Mouse (Mus musculus) neural tube, embryonic 13.5 days (tissue): ENCODE data around the gene Cadm2. TPM values are rescaled to one million over a fixed set of nuclear protein-coding genes. Genes with fewer than 3 reads are reported as not detected.
A peak's percentile ranks its signal among the peaks of the same experiment; 100 is the strongest.

Experiments used
- ATAC-seq: fragments of 200-750 bp; cut with Nextera tagmentation; 2 replicates; pipeline ENCODE4 v1.8.0; 2017; ENCODE audit warnings: low read depth, mild to moderate bottlenecking, moderate TSS enrichment, moderate library complexity
- H3K27ac ChIP-seq: fragments of 300-500 bp; sonication (generic); replicated peaks from 2 replicates; pipeline ENCODE4 v1.5.1; 2015; ENCODE audit warnings: moderate library complexity, mild to moderate bottlenecking, inconsistent platforms
- H3K27me3 ChIP-seq: fragments of 300-500 bp; sonication (generic); 2 replicates; pipeline ENCODE4 v1.6.1; 2015; ENCODE audit warnings: mild to moderate bottlenecking, inconsistent platforms
- H3K36me3 ChIP-seq: fragments of 300-500 bp; sonication (generic); 2 replicates; pipeline ENCODE4 v1.6.1; 2015; ENCODE audit warnings: mild to moderate bottlenecking, inconsistent platforms
- H3K4me1 ChIP-seq: fragments of 300-500 bp; sonication (generic); replicated peaks from 2 replicates; pipeline ENCODE4 v1.6.1; 2015; ENCODE audit warnings: inconsistent platforms
- H3K4me2 ChIP-seq: fragments of 300-500 bp; sonication (generic); 2 replicates; pipeline ENCODE4 v1.6.1; 2015; ENCODE audit warnings: inconsistent platforms, mild to moderate bottlenecking, moderate library complexity
- H3K4me3 ChIP-seq: fragments of 300-500 bp; sonication (generic); 2 replicates; pipeline ENCODE4 v1.5.1; 2015; ENCODE audit warnings: mild to moderate bottlenecking, inconsistent platforms
- H3K9ac ChIP-seq: fragments of 300-500 bp; sonication (generic); 2 replicates; pipeline ENCODE4 v1.6.1; 2015; ENCODE audit warnings: moderate library complexity, mild to moderate bottlenecking, inconsistent platforms
- H3K9me3 ChIP-seq: fragments of 300-500 bp; sonication (generic); 2 replicates; pipeline ENCODE4 v1.6.1; 2016; ENCODE audit warnings: inconsistent platforms
- WGBS: fragments of 180-500 bp; shearing (Covaris S2); methylation state at CpG from one replicate; pipeline ENCODE4 v1.1.7; 2015; 5-methylcytosine and 5-hydroxymethylcytosine counted together
- polyA plus RNA-seq: library from polyadenylated mRNA; unstranded; fragments of >200 nt; fragmentation: Nextera tagmentation; extraction: Ambion mirVana; gene quantifications from 2 replicates; pipeline ENCODE4 v1.2.1, GENCODE M21; 2015

Gene Cadm2
- polyA plus RNA-seq, 1 experiment from 2014 or later, result 30.1 TPM

- Histone ChIP-seq H3K36me3 (no peaks in the 10 kb centered on the region), H3K9ac (no peak overlapping the region), H3K27ac (no peak overlapping the region), H3K4me2 (no peak overlapping the region), H3K4me3 (no peak overlapping the region), H3K9me3 (no peaks in the 10 kb centered on the region), H3K27me3 (no peaks in the 10 kb centered on the region), H3K4me1 (no peaks in the 10 kb centered on the region)
- WGBS, result 91% methylated on average over 3 of the region's 3 CpGs
- ATAC-seq, result no peak
These were observed 827.6 kb downstream of the Cadm2 start for GRCm38 (mm10) chr16:66793067-66793466.

- Histone ChIP-seq H3K4me2 (no peak overlapping the region), H3K4me1 (peaks cover 17% of the 10 kb centered on the region), H3K36me3 (no peaks in the 10 kb centered on the region), H3K9ac (no peak overlapping the region), H3K4me3 (no peak overlapping the region), H3K27ac (no peak overlapping the region), H3K9me3 (no peaks in the 10 kb centered on the region), H3K27me3 (no peaks in the 10 kb centered on the region)
- ATAC-seq, result no peak
- 25% methylated on average over 4 of the region's 4 CpGs for WGBS
These were observed 848.8 kb downstream of the Cadm2 start for GRCm38 (mm10) chr16:66771883-66772282.

- Histone ChIP-seq H3K4me2 (no peak overlapping the region), H3K4me1 (peaks cover 17% of the 10 kb centered on the region), H3K9me3 (no peaks in the 10 kb centered on the region), H3K9ac (no peak overlapping the region), H3K36me3 (no peaks in the 10 kb centered on the region), H3K27ac (peak overlapping the region; percentile 49; the same call in 1 of the 2 replicates), H3K27me3 (no peaks in the 10 kb centered on the region), H3K4me3 (no peak overlapping the region)
- 45% methylated on average over 4 of the region's 4 CpGs for WGBS
- peak; percentile 81 for ATAC-seq
These were observed 851.2 kb downstream of the Cadm2 start for GRCm38 (mm10) chr16:66769545-66769944.

- WGBS, result 18% methylated on average over 4 of the region's 4 CpGs
- ATAC-seq, result peak; percentile 66
- no peak overlapping the region for H3K4me2 ChIP-seq
- no peak overlapping the region for H3K9ac ChIP-seq
- no peaks in the 10 kb centered on the region for H3K36me3 ChIP-seq
- no peak overlapping the region for H3K4me3 ChIP-seq
- H3K27me3 ChIP-seq, result no peaks in the 10 kb centered on the region
- peaks cover 17% of the 10 kb centered on the region for H3K4me1 ChIP-seq
- H3K27ac ChIP-seq, result peak overlapping the region; percentile 82
- no peaks in the 10 kb centered on the region for H3K9me3 ChIP-seq
These were observed 851.9 kb downstream of the Cadm2 start for GRCm38 (mm10) chr16:66768684-66769389.

GRCm38 (mm10) chr16:66761546-66762473 lies 858.9 kb downstream of the Cadm2 start:
- ATAC-seq, result no peak
- H3K4me2 ChIP-seq, result no peak overlapping the region
- H3K27me3 ChIP-seq, result no peaks in the 10 kb centered on the region

GRCm38 (mm10) chr16:66748533-66748932 lies 872.2 kb downstream of the Cadm2 start:
- no peak overlapping the region for H3K27ac ChIP-seq
- no peaks in the 10 kb centered on the region for H3K27me3 ChIP-seq
- 87% methylated on average over 2 of the region's 2 CpGs for WGBS

More at GRCm38 (mm10) chr16:66761546-66762473, 858.9 kb downstream of the Cadm2 start:
- H3K9ac ChIP-seq, result no peak overlapping the region
- H3K27ac ChIP-seq, result no peak overlapping the region
- no peaks in the 10 kb centered on the region for H3K4me1 ChIP-seq
- H3K36me3 ChIP-seq, result no peaks in the 10 kb centered on the region
- no peak overlapping the region for H3K4me3 ChIP-seq
- H3K9me3 ChIP-seq, result no peaks in the 10 kb centered on the region

GRCm38 (mm10) chr16:66731212-66731611 lies 889.5 kb downstream of the Cadm2 start:
- H3K36me3 ChIP-seq, result no peaks in the 10 kb centered on the region
- no peaks in the 10 kb centered on the region for H3K27me3 ChIP-seq

More at GRCm38 (mm10) chr16:66748533-66748932, 872.2 kb downstream of the Cadm2 start:
- no peak for ATAC-seq
- Histone ChIP-seq H3K4me2 (no peak overlapping the region), H3K36me3 (no peaks in the 10 kb centered on the region), H3K9me3 (no peaks in the 10 kb centered on the region), H3K4me3 (no peak overlapping the region), H3K9ac (no peak overlapping the region), H3K4me1 (no peaks in the 10 kb centered on the region)

GRCm38 (mm10) chr16:66706476-66706875 lies 914.2 kb downstream of the Cadm2 start:
- Histone ChIP-seq H3K9ac (no peak overlapping the region), H3K4me3 (no peak overlapping the region), H3K27me3 (no peaks in the 10 kb centered on the region), H3K36me3 (no peaks in the 10 kb centered on the region), H3K4me1 (no peaks in the 10 kb centered on the region), H3K9me3 (no peaks in the 10 kb centered on the region), H3K4me2 (no peak overlapping the region), H3K27ac (no peak overlapping the region)
- ATAC-seq, result no peak
- WGBS, result 61% methylated on average over 3 of the region's 3 CpGs

More at GRCm38 (mm10) chr16:66731212-66731611, 889.5 kb downstream of the Cadm2 start:
- no peak overlapping the region for H3K4me3 ChIP-seq
- no peak overlapping the region for H3K27ac ChIP-seq
- no peaks in the 10 kb centered on the region for H3K4me1 ChIP-seq
- WGBS, result 50% methylated on average over 3 of the region's 3 CpGs
- H3K4me2 ChIP-seq, result no peak overlapping the region
- ATAC-seq, result peak; percentile 89
- no peak overlapping the region for H3K9ac ChIP-seq
- no peaks in the 10 kb centered on the region for H3K9me3 ChIP-seq

GRCm38 (mm10) chr16:66694783-66695182 lies 925.9 kb downstream of the Cadm2 start:
- no peak for ATAC-seq
- H3K4me3 ChIP-seq, result no peak overlapping the region

GRCm38 (mm10) chr16:66677241-66677640 lies 943.5 kb downstream of the Cadm2 start:
- H3K9ac ChIP-seq, result no peak overlapping the region
- no peaks in the 10 kb centered on the region for H3K9me3 ChIP-seq
- ATAC-seq, result no peak
- no peaks in the 10 kb centered on the region for H3K36me3 ChIP-seq
- H3K27me3 ChIP-seq, result no peaks in the 10 kb centered on the region
- H3K4me1 ChIP-seq, result no peaks in the 10 kb centered on the region
- H3K4me2 ChIP-seq, result no peak overlapping the region
- no peak overlapping the region for H3K27ac ChIP-seq
- H3K4me3 ChIP-seq, result no peak overlapping the region

More at GRCm38 (mm10) chr16:66694783-66695182, 925.9 kb downstream of the Cadm2 start:
- Histone ChIP-seq H3K9ac (no peak overlapping the region), H3K27me3 (no peaks in the 10 kb centered on the region), H3K27ac (no peak overlapping the region), H3K4me1 (no peaks in the 10 kb centered on the region), H3K9me3 (no peaks in the 10 kb centered on the region), H3K4me2 (no peak overlapping the region), H3K36me3 (no peaks in the 10 kb centered on the region)

GRCm38 (mm10) chr16:66651013-66651362 lies 969.7 kb downstream of the Cadm2 start:
- Histone ChIP-seq H3K9me3 (no peaks in the 10 kb centered on the region), H3K27ac (no peak overlapping the region), H3K27me3 (no peaks in the 10 kb centered on the region), H3K9ac (no peak overlapping the region), H3K4me1 (no peaks in the 10 kb centered on the region), H3K4me3 (no peak overlapping the region), H3K4me2 (no peak overlapping the region), H3K36me3 (no peaks in the 10 kb centered on the region)
- WGBS, result 86% methylated on average over 1 of the region's 1 CpGs
- ATAC-seq, result no peak

- Histone ChIP-seq H3K27ac (no peak overlapping the region), H3K4me2 (no peak overlapping the region), H3K9me3 (no peaks in the 10 kb centered on the region), H3K4me3 (no peak overlapping the region), H3K4me1 (no peaks in the 10 kb centered on the region), H3K9ac (no peak overlapping the region), H3K36me3 (no peaks in the 10 kb centered on the region), H3K27me3 (no peaks in the 10 kb centered on the region)
- 90% methylated on average over 11 of the region's 11 CpGs for WGBS
- ATAC-seq, result no peak
These were observed 970.2 kb downstream of the Cadm2 start for GRCm38 (mm10) chr16:66650348-66651012.
